Mouse (Mus musculus) E14TG2a.4 (cell line): ENCODE results near the gene Rims1.

Source experiments
- CTCF ChIP-seq: conservative IDR thresholded peaks from 2 replicates; pipeline ENCODE4 v1.5.1; 2014; ENCODE audit warnings: low read length
- POU5F1 ChIP-seq: IDR thresholded peaks from 2 replicates; pipeline ENCODE4 v1.6.1; 2014; ENCODE audit warnings: low read length, borderline replicate concordance

GRCm38 (mm10) chr1:22410173-22410572 is 395.6 kb downstream of the Rims1 start:
- TF ChIP-seq CTCF = no peak
- TF ChIP-seq POU5F1 = no peak
